Mouse (Mus musculus) myocyte (in vitro differentiated cells): ENCODE data around the gene Pih1d2. TPM values are rescaled to one million over a fixed set of nuclear protein-coding genes. Genes with fewer than 3 reads are reported as not detected.

Experiments
- H3K27me3 ChIP-seq: one replicate; pipeline ENCODE4 v1.6.1; 2011; ENCODE audit not compliant: control insufficient read depth, insufficient read depth, insufficient read length
- H3K36me3 ChIP-seq: one replicate; pipeline ENCODE4 v1.6.1; 2011; ENCODE audit not compliant: control insufficient read depth, insufficient read depth
- H3K4me2 ChIP-seq: one replicate; pipeline ENCODE4 v1.6.1; 2011; ENCODE audit warnings: low read depth, control low read depth
- H3K4me3 ChIP-seq: one replicate; pipeline ENCODE4 v1.5.1; 2011; ENCODE audit warnings: mild to moderate bottlenecking, control low read depth, moderate library complexity
- H3K79me2 ChIP-seq: one replicate; pipeline ENCODE4 v1.6.1; 2011; ENCODE audit not compliant: control insufficient read depth, insufficient read depth
- H3ac ChIP-seq: one replicate; pipeline ENCODE4 v1.6.1; 2011; ENCODE audit not compliant: control insufficient read depth, insufficient read length
- CEBPB ChIP-seq: IDR thresholded peaks from 2 replicates; pipeline ENCODE4 v1.6.1; 2011; ENCODE audit warnings: mild to moderate bottlenecking, moderate library complexity; ENCODE audit not compliant: poor library complexity, insufficient read depth, severe bottlenecking
- E2F4 ChIP-seq: IDR thresholded peaks from one replicate; pipeline ENCODE4 v1.6.1; 2011; ENCODE audit warnings: mild to moderate bottlenecking, control low read depth, moderate library complexity; ENCODE audit not compliant: insufficient read depth
- MAX ChIP-seq: IDR thresholded peaks from one replicate; pipeline ENCODE4 v1.6.1; 2011; ENCODE audit warnings: low read depth, mild to moderate bottlenecking, control low read depth
- MYOD1 ChIP-seq, 3 experiments: IDR thresholded peaks; one replicate each; pipeline ENCODE4 v1.6.1; 2011; ENCODE audit warnings: control low read depth in 2 of 3, low read depth in 2 of 3, mild to moderate bottlenecking in 2 of 3, moderate library complexity in 1 of 3; ENCODE audit not compliant: insufficient read length in 2 of 3, control insufficient read depth in 1 of 3
- MYOG ChIP-seq, 3 experiments: IDR thresholded peaks; one replicate each; pipeline ENCODE4 v1.6.1; 2011; ENCODE audit warnings: control low read depth in 2 of 3, low read depth in 2 of 3, mild to moderate bottlenecking in 2 of 3; ENCODE audit not compliant: insufficient read length in 2 of 3, control insufficient read depth in 1 of 3, insufficient read depth in 1 of 3
- POLR2A ChIP-seq: IDR thresholded peaks from one replicate; pipeline ENCODE4 v1.6.1; 2011; ENCODE audit warnings: low read depth, mild to moderate bottlenecking, control low read depth, moderate library complexity; ENCODE audit not compliant: insufficient read length
- POLR2AphosphoS2 ChIP-seq: IDR thresholded peaks from one replicate; pipeline ENCODE4 v1.6.1; 2011; ENCODE audit warnings: low read depth, control low read depth; ENCODE audit not compliant: insufficient read length
- REST ChIP-seq: IDR thresholded peaks from one replicate; pipeline ENCODE4 v1.6.1; 2011; ENCODE audit warnings: mild to moderate bottlenecking, control low read depth, moderate library complexity; ENCODE audit not compliant: insufficient read depth, insufficient read length
- SRF ChIP-seq: IDR thresholded peaks from one replicate; pipeline ENCODE4 v1.6.1; 2011; ENCODE audit warnings: low read depth; ENCODE audit not compliant: control insufficient read depth, insufficient read length
- TCF12 ChIP-seq: IDR thresholded peaks from one replicate; pipeline ENCODE4 v1.6.1; 2011; ENCODE audit warnings: mild to moderate bottlenecking, control low read depth; ENCODE audit not compliant: poor library complexity, insufficient read depth, severe bottlenecking
- TCF3 ChIP-seq: IDR thresholded peaks from one replicate; pipeline ENCODE4 v1.6.1; 2011; ENCODE audit warnings: low read depth, control low read depth; ENCODE audit not compliant: insufficient read length
- polyA plus RNA-seq: library from polyadenylated mRNA; unstranded; fragments of >200 nt; fragmentation: generic; extraction: Trizol; gene quantifications from one replicate; pipeline ENCODE4 v1.2.1, GENCODE M21; 2012; ENCODE audit warnings: missing spikeins

Gene Pih1d2
- polyA plus RNA-seq, 1 experiment, result 2.2 TPM

- H3ac ChIP-seq, result peak within 1 kb of the TSS; percentile 85
- H3K27me3 ChIP-seq, result no peaks in the 10 kb centered on the region
- peaks cover 7% of the 10 kb centered on the region for H3K36me3 ChIP-seq
- H3K79me2 ChIP-seq, result peaks cover 9% of the 10 kb centered on the region
- H3K4me3 ChIP-seq, result peak within 1 kb of the TSS; percentile 76
- peak in 1 of 3 experiments; percentile 38 for TF ChIP-seq MYOD1 (IDR thresholded peaks at IDR 0.05; ENCODE audit: control insufficient read depth in 1 of 3, insufficient read length in 2 of 3, low read depth in 2 of 3)
- peak; percentile 85 for TF ChIP-seq POLR2A
- TF ChIP-seq MYOG (IDR thresholded peaks at IDR 0.05; ENCODE audit: control insufficient read depth in 1 of 3, insufficient read depth in 1 of 3, insufficient read length in 2 of 3, low read depth in 2 of 3), result peak in 1 of 3 experiments; percentile 40
- TF ChIP-seq SRF, result no peak
- TF ChIP-seq REST, result no peak
- peak; percentile 85 for TF ChIP-seq POLR2AphosphoS2
- H3K4me2 ChIP-seq, result peak within 1 kb of the TSS; percentile 94
These were observed 42.5 kb downstream of the Pih1d2 start, which contains the start of gene Dlat for GRCm38 (mm10) chr9:50659392-50660217. TSS of gene Dlat (minus strand) at chr9:50659780.

- Histone ChIP-seq H3K79me2 (peaks cover 9% of the 10 kb centered on the region), H3ac (peak overlapping the region; percentile 85), H3K4me3 (peak overlapping the region; percentile 76), H3K27me3 (no peaks in the 10 kb centered on the region), H3K36me3 (peaks cover 7% of the 10 kb centered on the region), H3K4me2 (peak overlapping the region; percentile 94)
- TF ChIP-seq E2F4, result no peak
- TF ChIP-seq POLR2A, result peak; percentile 20
- no peak for TF ChIP-seq CEBPB
- TF ChIP-seq MYOD1 (IDR thresholded peaks at IDR 0.05; ENCODE audit: control insufficient read depth in 1 of 3, insufficient read length in 2 of 3, low read depth in 2 of 3), result peak in 1 of 3 experiments; percentile 47
- TF ChIP-seq MAX, result no peak
- peak in 2 of 3 experiments; percentile 22 to 42 for TF ChIP-seq MYOG (IDR thresholded peaks at IDR 0.05; ENCODE audit: control insufficient read depth in 1 of 3, insufficient read depth in 1 of 3, insufficient read length in 2 of 3, low read depth in 2 of 3)
These were observed 43.3 kb downstream of the Pih1d2 start for GRCm38 (mm10) chr9:50660431-50660830.

GRCm38 (mm10) chr9:50664826-50665225 is 47.7 kb downstream of the Pih1d2 start:
- no peak overlapping the region for H3ac ChIP-seq
- no peaks in the 10 kb centered on the region for H3K36me3 ChIP-seq
- TF ChIP-seq TCF12 (no peak), MAX (no peak), TCF3 (no peak)
- H3K27me3 ChIP-seq, result no peaks in the 10 kb centered on the region
- H3K4me3 ChIP-seq, result no peak overlapping the region
- H3K4me2 ChIP-seq, result no peak overlapping the region
- H3K79me2 ChIP-seq, result no peaks in the 10 kb centered on the region

- Histone ChIP-seq H3K79me2 (no peaks in the 10 kb centered on the region), H3K4me3 (no peak overlapping the region), H3K4me2 (no peak overlapping the region), H3ac (no peak overlapping the region), H3K27me3 (no peaks in the 10 kb centered on the region), H3K36me3 (no peaks in the 10 kb centered on the region)
- TF ChIP-seq TCF12 (no peak), POLR2A (no peak), SRF (no peak)
These were observed 49.3 kb downstream of the Pih1d2 start for GRCm38 (mm10) chr9:50666442-50666841.

GRCm38 (mm10) chr9:50667579-50668498 is 50.7 kb downstream of the Pih1d2 start:
- Histone ChIP-seq H3ac (no peak overlapping the region), H3K36me3 (no peaks in the 10 kb centered on the region), H3K27me3 (no peaks in the 10 kb centered on the region), H3K4me3 (no peak overlapping the region), H3K4me2 (no peak overlapping the region), H3K79me2 (no peaks in the 10 kb centered on the region)
- no peak for TF ChIP-seq TCF12
- no peak for TF ChIP-seq E2F4
- no peak for TF ChIP-seq MYOG (IDR thresholded peaks at IDR 0.05; ENCODE audit: control insufficient read depth in 1 of 3, insufficient read depth in 1 of 3, insufficient read length in 2 of 3, low read depth in 2 of 3)
- no peak for TF ChIP-seq POLR2A
- TF ChIP-seq MAX, result no peak
- no peak for TF ChIP-seq POLR2AphosphoS2
- no peak for TF ChIP-seq CEBPB
- no peak for TF ChIP-seq REST
- TF ChIP-seq TCF3, result no peak
- TF ChIP-seq SRF, result no peak
